Mouse (Mus musculus): Measurements from ENCODE around the gene Tmem234. TPM values are rescaled to one million over a fixed set of nuclear protein-coding genes. Genes with fewer than 3 reads are reported as not detected.

The Tmem234 gene
- polyA plus RNA-seq, 1 experiment from 2014 or later, result 159 TPM

DNA sequence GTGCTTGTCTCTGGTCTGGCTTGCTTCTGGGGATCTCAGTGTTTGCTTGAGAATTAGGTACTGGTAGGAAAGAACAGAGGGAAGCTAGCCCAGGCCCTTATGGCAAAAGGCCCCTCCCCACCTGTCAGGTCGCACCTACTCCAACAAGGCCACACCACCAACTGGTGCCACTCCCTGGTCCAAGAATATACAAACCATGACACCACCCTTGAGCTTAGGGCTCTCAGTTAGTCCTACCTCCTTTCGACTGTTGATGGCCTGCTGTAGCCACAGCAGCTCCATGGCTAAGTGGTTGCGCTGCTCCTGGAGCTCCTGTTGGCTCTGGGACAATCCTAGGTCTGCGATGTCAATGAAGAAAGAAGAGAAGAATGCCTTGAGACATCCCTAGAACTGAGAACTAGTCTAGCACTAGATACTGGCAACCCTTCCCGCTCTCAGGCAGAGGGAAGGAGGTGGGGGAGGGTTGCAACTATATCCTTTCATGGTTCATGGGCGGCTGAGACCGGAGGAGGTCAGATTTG, 16.7 kb downstream of the Tmem234 start:
- Histone ChIP-seq H3K9me3 (replicated peaks) (no peaks in the 10 kb centered on the region), H3K27ac (no peak overlapping the region), H3K36me3 (peaks cover 28% of the 10 kb centered on the region), H3K4me2 (no peak overlapping the region), H3K9ac (no peak overlapping the region), H3K4me1 (peaks cover 29% of the 10 kb centered on the region), H3K4me3 (no peak overlapping the region), H3K27me3 (replicated peaks) (no peaks in the 10 kb centered on the region)
- ATAC-seq, result no peak
- 87% methylated on average over 7 of the region's 7 CpGs for WGBS (ENCODE audit: insufficient replicate concordance)

DNA sequence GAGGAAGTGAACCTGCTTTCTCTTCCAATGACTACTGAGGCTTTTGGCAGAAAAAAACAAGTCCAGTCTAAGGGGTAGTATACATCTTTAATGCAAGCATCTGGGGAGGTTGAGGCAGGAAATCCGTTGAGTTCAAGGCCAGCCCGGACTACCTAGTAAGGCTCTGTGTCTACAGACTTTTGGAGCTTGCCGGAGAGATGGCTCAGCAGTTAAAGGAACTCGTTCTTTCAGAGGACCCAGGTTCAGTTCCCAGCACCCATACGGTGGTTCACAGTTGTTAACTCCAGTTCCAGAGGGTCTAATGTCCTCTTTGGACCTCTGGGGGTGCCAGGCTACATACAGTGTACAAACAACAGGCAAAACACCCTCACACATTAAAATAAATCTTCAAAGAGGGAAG, 17.6 kb downstream of the Tmem234 start:
- H3K27ac ChIP-seq, result peak overlapping the region; percentile 82
- H3K36me3 ChIP-seq, result peaks cover 28% of the 10 kb centered on the region
- H3K4me1 ChIP-seq, result peaks cover 37% of the 10 kb centered on the region
- no peak for ATAC-seq
- H3K27me3 ChIP-seq (replicated peaks), result no peaks in the 10 kb centered on the region
- H3K9me3 ChIP-seq (replicated peaks), result no peaks in the 10 kb centered on the region
- H3K4me3 ChIP-seq, result peak overlapping the region; percentile 74
- peak overlapping the region; percentile 86 for H3K9ac ChIP-seq
- 86% methylated on average over 5 of the region's 5 CpGs for WGBS (ENCODE audit: insufficient replicate concordance)
- peak overlapping the region; percentile 91 for H3K4me2 ChIP-seq

DNA sequence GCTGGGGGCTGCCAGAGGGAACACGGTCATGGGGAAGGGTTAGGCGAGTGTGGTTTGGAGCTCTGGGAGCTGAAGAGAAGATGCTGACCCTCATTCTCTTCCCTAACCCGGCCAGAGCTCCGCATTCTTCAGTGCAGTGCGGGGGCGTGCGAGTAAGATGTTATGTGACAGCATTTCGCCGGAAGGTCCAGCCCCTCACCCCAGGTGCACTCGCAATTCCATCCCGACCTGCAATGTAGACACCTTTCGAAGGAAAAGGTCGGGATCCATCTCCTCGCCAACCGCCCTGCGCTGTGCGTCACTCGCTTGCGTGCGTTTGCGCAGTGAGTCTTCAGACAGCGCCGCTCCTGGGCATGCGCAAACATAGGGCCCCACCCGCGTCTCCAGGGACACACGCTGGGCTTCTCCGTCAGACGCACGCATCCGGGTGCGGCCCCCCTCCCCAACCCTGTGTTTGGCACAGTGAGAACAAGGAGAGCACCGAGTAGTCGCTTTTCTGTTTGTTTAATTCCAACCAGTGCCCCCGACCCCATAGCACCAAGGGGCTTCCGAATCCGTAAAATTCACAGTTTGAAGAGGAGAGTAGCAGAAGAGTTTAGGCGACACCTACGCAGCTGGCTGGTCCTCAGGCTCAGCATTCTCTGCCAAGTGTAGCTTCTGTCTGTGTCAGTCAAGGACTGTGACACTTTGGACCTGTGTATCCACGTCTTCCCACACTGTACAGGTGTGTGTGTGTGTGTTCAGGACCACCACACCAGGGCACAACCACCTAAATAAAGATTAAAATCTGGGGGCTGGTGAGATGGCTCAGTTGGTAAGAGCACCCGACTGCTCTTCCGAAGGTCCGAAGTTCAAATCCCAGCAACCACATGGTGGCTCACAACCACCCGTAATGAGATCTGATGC, 18.6 kb downstream of the Tmem234 start, which contains the start of gene Iqcc:
Iqcc (minus strand) TSS at position 314 of the 906 bp plus-strand sequence.
- Histone ChIP-seq H3K9me3 (replicated peaks) (no peaks in the 10 kb centered on the region), H3K36me3 (peaks cover 24% of the 10 kb centered on the region), H3K27me3 (replicated peaks) (no peaks in the 10 kb centered on the region), H3K9ac (peak within 1 kb of the TSS; percentile 86), H3K27ac (peak within 1 kb of the TSS; percentile 82), H3K4me3 (peak within 1 kb of the TSS; percentile 74), H3K4me1 (peaks cover 47% of the 10 kb centered on the region), H3K4me2 (peak within 1 kb of the TSS; percentile 91)
- ATAC-seq, result peak; percentile 91
- WGBS (ENCODE audit: insufficient replicate concordance), result 5% methylated on average over 44 of the region's 44 CpGs

DNA sequence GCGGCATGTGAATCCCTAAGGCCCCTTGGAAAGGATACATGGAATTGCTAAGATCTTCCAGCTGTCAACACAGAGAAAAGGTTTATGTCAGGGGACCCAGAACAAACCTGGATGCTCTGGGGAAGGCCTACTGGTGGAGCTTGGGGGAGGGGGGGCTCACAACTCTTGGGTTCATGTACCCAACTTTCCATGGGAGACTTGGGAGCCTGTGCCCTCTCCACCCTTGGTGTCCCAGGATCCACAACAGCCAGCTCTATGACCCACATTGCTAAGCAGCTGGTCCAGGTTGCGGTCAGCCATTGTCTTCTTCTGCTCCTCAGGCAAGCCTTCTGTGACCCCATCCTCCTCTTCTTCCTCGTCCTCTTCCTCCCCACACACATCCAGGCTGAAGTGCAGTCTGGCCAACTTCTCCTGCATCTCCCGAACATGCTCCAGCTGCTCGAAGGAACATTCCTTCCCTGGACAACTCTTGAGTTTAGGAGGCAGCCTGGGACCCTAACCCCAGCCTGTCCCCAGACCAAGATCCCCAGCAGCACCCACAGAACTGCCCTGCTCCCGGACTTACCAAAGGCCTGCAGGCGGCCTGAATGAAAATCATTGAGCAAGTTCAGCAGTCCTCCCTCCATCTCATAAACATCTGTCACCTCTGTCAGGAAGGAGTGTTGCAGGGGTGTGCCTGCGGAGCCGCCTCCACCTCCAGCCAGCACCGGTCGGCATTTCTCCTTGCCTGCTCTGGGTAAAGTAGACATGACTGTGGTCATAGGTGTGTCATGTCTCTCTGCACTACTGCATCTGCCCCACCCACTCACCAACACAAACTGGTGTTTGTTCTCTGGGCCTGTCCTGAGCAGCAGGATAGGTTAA, 20.2 kb downstream of the Tmem234 start:
- Histone ChIP-seq H3K9ac (no peak overlapping the region), H3K27ac (no peak overlapping the region), H3K27me3 (replicated peaks) (no peaks in the 10 kb centered on the region), H3K36me3 (peaks cover 19% of the 10 kb centered on the region), H3K4me3 (no peak overlapping the region), H3K4me1 (peaks cover 61% of the 10 kb centered on the region), H3K9me3 (replicated peaks) (no peaks in the 10 kb centered on the region), H3K4me2 (no peak overlapping the region)
- no peak for ATAC-seq
- 79% methylated on average over 11 of the region's 11 CpGs for WGBS (ENCODE audit: insufficient replicate concordance)

DNA sequence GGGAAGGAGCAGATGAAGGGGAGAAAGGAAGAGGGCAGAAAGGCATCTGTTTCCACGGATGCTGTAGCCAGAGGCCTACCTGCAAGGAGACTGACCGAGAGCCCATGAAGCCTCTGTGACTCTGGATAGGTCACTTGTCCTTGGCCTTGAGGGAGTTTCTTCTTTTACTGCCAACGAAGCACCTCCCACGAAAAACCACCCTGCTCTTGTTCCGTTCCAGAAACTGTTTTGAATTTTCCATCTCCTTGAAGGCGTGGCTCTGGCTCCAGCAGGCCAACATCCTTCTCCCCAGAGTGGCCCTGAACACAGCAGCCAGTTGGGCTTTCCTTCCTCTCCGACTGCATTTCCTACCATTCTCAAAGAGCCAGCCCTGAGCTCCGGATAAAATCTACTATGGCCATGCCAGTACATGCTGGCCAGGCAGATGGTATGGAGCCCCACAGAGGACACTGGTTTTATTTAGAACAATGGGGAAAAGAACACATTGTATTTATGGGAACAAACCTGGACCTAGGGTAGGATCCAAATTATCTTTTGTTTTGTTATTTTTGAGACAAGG, 20.9 kb downstream of the Tmem234 start:
- Histone ChIP-seq H3K4me1 (peaks cover 68% of the 10 kb centered on the region), H3K9me3 (replicated peaks) (no peaks in the 10 kb centered on the region)
- 64% methylated on average over 8 of the region's 8 CpGs for WGBS (ENCODE audit: insufficient replicate concordance)

DNA sequence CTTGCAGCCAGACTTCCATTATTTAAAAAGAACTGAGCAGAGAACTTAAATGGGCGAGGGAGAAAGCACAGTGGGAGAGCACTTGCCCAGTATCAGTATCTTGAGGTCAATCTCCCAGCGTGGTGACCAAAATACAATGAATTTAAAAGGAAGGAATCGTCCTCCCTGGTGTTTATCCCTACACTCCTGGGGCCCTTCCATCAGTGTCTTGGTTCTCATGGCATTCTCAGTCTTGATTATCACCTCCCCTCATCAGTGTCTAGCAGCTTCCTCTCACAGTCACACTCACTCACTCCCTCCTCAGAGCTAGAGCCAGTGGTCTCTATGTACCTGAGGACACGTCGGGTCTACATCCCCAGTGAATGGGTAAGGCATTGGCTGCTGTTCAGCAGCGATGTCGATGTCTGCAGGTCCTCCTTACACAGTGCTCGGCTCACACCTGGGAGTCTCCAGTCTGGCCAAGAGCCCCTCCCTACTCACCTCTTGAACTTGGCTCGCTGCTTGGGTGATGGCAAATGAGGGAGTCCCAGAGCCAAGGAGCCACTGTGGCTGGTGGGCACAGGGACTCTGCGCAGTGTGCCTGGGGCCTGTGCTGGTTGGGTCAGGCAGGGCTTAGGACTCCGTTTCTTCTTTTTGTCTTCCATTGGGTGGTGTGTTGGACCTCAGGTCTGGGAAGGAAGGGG, 21.8 kb downstream of the Tmem234 start:
- Histone ChIP-seq H3K4me3 (no peak overlapping the region), H3K4me2 (peak overlapping the region; percentile 88; the same call in 1 of the 2 replicates), H3K9ac (peak overlapping the region; percentile 74; the same call in 1 of the 2 replicates), H3K9me3 (replicated peaks) (no peaks in the 10 kb centered on the region), H3K4me1 (peaks cover 74% of the 10 kb centered on the region), H3K36me3 (peaks cover 16% of the 10 kb centered on the region), H3K27me3 (replicated peaks) (no peaks in the 10 kb centered on the region), H3K27ac (no peak overlapping the region)
- 72% methylated on average over 11 of the region's 11 CpGs for WGBS (ENCODE audit: insufficient replicate concordance)
- ATAC-seq, result no peak

More for the DNA sequence above, 20.9 kb downstream of the Tmem234 start:
- Histone ChIP-seq H3K27me3 (replicated peaks) (no peaks in the 10 kb centered on the region), H3K27ac (no peak overlapping the region), H3K36me3 (peaks cover 17% of the 10 kb centered on the region), H3K9ac (no peak overlapping the region), H3K4me3 (no peak overlapping the region), H3K4me2 (no peak overlapping the region)
- no peak for ATAC-seq

DNA sequence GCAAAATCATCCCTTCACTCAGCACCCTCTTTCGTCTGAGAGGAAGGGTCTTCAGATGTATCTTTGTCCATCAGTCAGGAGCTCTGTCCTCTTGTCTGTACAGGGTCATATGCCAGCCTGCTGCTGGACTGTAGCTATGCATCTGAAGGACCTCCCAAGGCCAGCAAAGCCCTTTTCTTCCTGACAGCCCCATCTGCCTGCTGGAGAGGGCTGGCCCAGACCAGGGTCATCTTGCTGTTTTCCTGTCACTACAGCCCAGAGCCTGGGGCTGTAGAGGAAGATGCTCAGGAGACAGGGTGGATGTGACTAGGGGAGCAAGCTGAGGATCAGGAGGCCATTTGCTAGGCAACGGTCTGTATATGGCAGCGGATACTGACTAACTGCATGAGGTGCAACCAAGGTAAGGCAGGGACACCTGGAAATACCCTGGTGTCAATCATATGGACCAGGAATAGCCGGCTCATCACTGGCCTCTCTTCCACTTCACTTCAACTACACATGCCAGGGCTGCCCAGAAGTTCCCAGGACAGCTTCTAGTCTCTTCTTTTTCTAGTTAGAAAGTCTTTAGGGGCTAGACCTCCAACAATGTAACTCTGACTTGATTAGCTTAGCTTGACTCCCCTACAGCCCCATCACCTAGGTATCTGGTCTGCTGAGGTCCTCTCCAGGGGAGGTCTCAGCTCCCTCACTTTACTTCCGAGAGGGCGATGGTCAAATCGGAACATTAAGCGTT, 22.5 kb downstream of the Tmem234 start:
- WGBS (ENCODE audit: insufficient replicate concordance), result 25% methylated on average over 8 of the region's 8 CpGs
- no peaks in the 10 kb centered on the region for H3K27me3 ChIP-seq (replicated peaks)
- H3K4me1 ChIP-seq, result peaks cover 67% of the 10 kb centered on the region
- H3K36me3 ChIP-seq, result peaks cover 20% of the 10 kb centered on the region
- H3K4me3 ChIP-seq, result peak overlapping the region; percentile 69
- no peak for ATAC-seq
- peak overlapping the region; percentile 79 for H3K27ac ChIP-seq
- H3K9me3 ChIP-seq (replicated peaks), result no peaks in the 10 kb centered on the region
- peak overlapping the region; percentile 88 for H3K4me2 ChIP-seq
- peak overlapping the region; percentile 74 for H3K9ac ChIP-seq

DNA sequence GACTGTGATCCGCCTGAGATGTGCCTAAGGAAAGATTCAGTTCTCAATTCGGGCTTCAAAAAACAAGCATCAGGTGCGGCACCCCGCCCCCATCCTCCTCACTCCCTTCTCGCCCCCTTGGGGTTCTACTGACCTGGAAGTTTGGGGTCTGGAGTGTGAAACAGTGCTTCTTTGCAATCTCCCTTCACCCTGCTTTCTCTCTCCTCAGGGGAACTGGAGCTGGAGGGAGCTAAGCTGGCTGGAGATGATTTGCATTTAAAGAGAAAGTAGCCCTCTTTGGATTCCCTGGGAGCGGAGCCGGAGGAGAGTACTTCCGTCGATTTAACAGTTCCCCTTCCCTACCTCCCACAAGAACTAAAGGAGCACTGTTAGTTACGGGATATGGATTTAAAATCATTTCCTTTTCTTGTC, 23.2 kb downstream of the Tmem234 start, which contains the start of gene Ccdc28b:
Ccdc28b (minus strand) TSS at position 267 of the 411 bp plus-strand sequence.
- no peak for ATAC-seq
- H3K4me2 ChIP-seq, result peak within 1 kb of the TSS; percentile 88
- peaks cover 60% of the 10 kb centered on the region for H3K4me1 ChIP-seq
- peaks cover 27% of the 10 kb centered on the region for H3K36me3 ChIP-seq
- peak within 1 kb of the TSS; percentile 74 for H3K9ac ChIP-seq
- H3K4me3 ChIP-seq, result peak within 1 kb of the TSS; percentile 69
- H3K27me3 ChIP-seq (replicated peaks), result no peaks in the 10 kb centered on the region
- 2% methylated on average over 10 of the region's 10 CpGs for WGBS (ENCODE audit: insufficient replicate concordance)
- H3K27ac ChIP-seq, result peak within 1 kb of the TSS; percentile 79
- no peaks in the 10 kb centered on the region for H3K9me3 ChIP-seq (replicated peaks)

DNA sequence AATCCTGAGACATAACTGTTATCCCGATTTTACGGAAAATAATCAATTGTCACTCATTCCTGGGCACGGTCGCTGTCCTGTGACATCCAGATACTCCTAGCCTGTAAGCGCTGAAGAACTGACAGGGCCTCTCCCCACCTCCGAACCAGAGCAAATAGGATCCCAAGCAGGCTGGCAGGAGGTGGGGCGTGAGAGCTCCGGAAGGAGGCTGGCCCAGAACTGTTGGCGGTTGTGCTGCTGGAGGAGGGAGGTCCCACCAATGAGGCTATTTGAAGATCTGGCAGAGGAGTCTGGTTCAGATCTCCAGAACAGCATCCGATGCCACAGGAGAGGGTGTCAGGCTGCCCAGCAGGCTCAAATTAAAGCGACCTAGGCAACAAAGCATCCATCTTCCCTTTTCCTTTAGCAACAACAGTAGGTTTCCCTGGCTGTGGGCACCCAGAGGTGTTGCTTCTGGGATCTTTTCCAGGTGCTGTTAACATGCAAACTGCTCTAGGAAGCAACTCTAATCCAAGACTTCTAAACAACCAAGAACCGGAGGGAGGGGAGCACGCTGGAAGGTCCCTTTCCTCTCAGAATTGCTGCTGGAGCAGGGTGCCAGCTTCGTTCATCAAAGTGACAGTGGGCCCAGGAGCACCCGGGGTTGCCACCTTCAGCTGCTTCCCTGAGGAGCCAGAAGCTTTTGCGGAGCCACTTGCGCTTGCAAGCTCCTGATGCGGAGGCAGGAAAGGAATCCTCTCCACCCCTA, 24.0 kb downstream of the Tmem234 start:
- peak overlapping the region; percentile 79 for H3K27ac ChIP-seq
- 2% methylated on average over 18 of the region's 18 CpGs for WGBS (ENCODE audit: insufficient replicate concordance)
- no peaks in the 10 kb centered on the region for H3K9me3 ChIP-seq (replicated peaks)
- H3K4me2 ChIP-seq, result peak overlapping the region; percentile 88
- H3K36me3 ChIP-seq, result peaks cover 35% of the 10 kb centered on the region
- peak; percentile 95 for ATAC-seq
- H3K4me3 ChIP-seq, result peak overlapping the region; percentile 69
- peak overlapping the region; percentile 74 for H3K9ac ChIP-seq
- no peaks in the 10 kb centered on the region for H3K27me3 ChIP-seq (replicated peaks)
- peaks cover 56% of the 10 kb centered on the region for H3K4me1 ChIP-seq

DNA sequence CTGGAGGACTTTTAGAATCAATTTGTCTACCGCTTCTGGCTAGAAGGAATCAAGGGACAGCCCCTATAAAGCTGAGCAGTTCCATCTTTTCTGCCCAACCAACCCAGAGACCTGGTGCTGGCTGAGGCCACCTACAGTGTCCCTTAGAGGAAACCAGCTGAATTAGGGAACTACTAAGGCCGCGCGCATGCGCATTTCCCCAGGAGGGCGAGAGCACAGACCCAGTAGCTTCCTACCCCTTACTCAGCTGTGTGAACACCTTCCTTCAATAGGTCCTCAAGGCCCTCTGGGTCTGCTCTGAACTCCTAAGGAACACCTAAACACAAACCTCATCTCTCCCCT, 24.5 kb downstream of the Tmem234 start:
- ATAC-seq, result no peak
- Histone ChIP-seq H3K4me3 (peak overlapping the region; percentile 69), H3K27me3 (replicated peaks) (no peaks in the 10 kb centered on the region), H3K36me3 (peaks cover 40% of the 10 kb centered on the region), H3K4me1 (peaks cover 54% of the 10 kb centered on the region), H3K9me3 (replicated peaks) (no peaks in the 10 kb centered on the region), H3K4me2 (peak overlapping the region; percentile 88), H3K27ac (peak overlapping the region; percentile 79), H3K9ac (peak overlapping the region; percentile 74)
- WGBS (ENCODE audit: insufficient replicate concordance), result 3% methylated on average over 6 of the region's 6 CpGs
